Comparison of ENCODE assay signal across 16 mouse cellular contexts in genomic region chr7:82063407-82063806, GRCm38 (mm10).
DNase-seq lines count a peak whose midpoint lies in the region.
"Had no signal": no experiment of that assay in that cellular context is flagged by ENCODE, and none has a peak within 500 bp of the region (broad histone marks: within the 10 kb centered on the region; RNA-seq: fewer than 3 reads in every experiment).

No protein-coding gene starts in this region.

- peak; percentile 48 to 66 for DNase-seq in cerebellum, postnatal 10 days
- no peak for DNase-seq in cerebellum, postnatal 36 days
- DNase-seq in layer of hippocampus, adult 9-11 months: peak; percentile 14
- no peak for DNase-seq in layer of hippocampus, adult 8-10 months (ENCODE audit: low spot score in 2 of 2)
- peak; percentile 47 to 50 for DNase-seq in right cerebral cortex, postnatal 10 days (ENCODE audit: low spot score in 2 of 2)
- DNase-seq in right cerebral cortex, postnatal 36 days (ENCODE audit: low spot score in 2 of 2): no peak
- DNase-seq in telencephalon, adult 2 months (ENCODE audit: low read depth, low spot score): peak; percentile 32
- DNase-seq in thymus, postnatal 0 days (ENCODE audit: low spot score): no peak
- DNase-seq: adrenal gland, adult 8-10 months; cerebellum, adult 2 months; gastrocnemius, postnatal 14 days; heart, adult 11 months; heart, postnatal 10 days; kidney, postnatal 25 days; right cerebral cortex, postnatal 4 days; thymus, adult 18-20 months had no signal

Comparison
In these comparisons a context has a peak if more than half of its experiments do, and no peak if none do; other contexts are left out.
1. DNase-seq: peak in cerebellum, postnatal 10 days (2 of 2), layer of hippocampus, adult 9-11 months (single experiment), right cerebral cortex, postnatal 10 days (2 of 2) and telencephalon, adult 2 months (single experiment); none in cerebellum, postnatal 36 days (0 of 2), layer of hippocampus, adult 8-10 months (0 of 2), right cerebral cortex, postnatal 36 days (0 of 2) and thymus, postnatal 0 days (single experiment).